Mouse (Mus musculus) small intestine, adult 2 months (tissue): ENCODE data around the gene Iscu.

ENCODE experiments used
- CTCF ChIP-seq: fragments of 200-500 bp; IDR thresholded peaks from 2 replicates; pipeline ENCODE4 v1.5.1; 2012; ENCODE audit warnings: low read depth, mild to moderate bottlenecking, control low read depth, inconsistent platforms, low read length, moderate library complexity, mixed read lengths; ENCODE audit not compliant: insufficient replicate concordance, insufficient read length; ENCODE audit errors: extremely low read depth
- POLR2A ChIP-seq: fragments of 200-500 bp; IDR thresholded peaks from 2 replicates; pipeline ENCODE4 v1.6.1; 2012; ENCODE audit warnings: low read depth, mild to moderate bottlenecking, control low read depth, inconsistent platforms, low read length, moderate library complexity

DNA sequence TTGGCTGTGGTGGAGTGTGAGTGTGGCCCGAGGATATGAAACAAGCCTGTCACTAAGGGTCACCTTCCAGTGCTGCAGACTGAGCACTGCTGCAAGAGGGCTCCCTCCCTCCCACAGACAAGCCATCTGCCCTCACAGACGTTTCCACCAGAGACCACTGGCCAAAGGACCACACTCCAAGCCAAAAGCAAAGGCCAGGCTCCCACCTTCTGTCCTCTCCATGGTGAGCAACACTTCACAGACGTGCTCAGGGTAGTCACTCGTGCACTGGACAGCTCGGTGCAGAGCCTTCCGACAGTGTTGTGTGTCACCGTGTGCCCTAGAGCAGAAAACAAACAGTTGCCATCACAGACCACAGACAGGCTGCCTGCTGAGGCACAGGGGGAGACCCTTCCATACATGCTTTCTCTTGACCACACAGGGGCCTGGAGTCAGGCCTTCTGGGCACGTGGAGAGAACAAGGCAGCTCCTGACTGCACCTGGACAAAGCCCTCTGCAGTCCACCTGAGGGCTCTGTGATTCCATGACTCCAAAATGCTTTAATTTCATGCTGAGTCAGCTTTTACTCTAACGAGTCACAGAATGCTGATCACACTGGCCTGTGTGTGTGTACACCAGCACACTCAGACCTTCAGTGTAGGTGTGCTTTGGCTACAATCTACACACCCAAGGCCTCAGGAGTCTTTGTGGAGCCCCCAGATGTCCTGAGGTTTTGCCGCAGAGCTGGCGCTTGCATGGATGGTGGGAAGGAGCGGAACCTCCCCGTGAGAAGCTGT lies 23.8 kb upstream of the Iscu start:
- no peak for TF ChIP-seq POLR2A
- no peak for TF ChIP-seq CTCF
